Comparison of ENCODE assay signal across 8 mouse cellular contexts in genomic region chr1:180777660-180778402, GRCm38 (mm10). TPM values are rescaled to one million over a fixed set of nuclear protein-coding genes. Genes with fewer than 3 reads are reported as not detected.
A peak's percentile ranks its signal among the peaks of the same experiment; 100 is the strongest.
DNase-seq lines count a peak whose midpoint lies in the region; ATAC-seq lines count a peak whose summit lies in the region.

No protein-coding gene starts in this region.

- peak overlapping the region; percentile 94 for H3K4me3 ChIP-seq in megakaryocyte, embryonic 14.5 days (replicated peaks)

- ATAC-seq in inflammation-experienced regulatory T-cells, adult 6 months, result peak; percentile 78

- H3K27me3 ChIP-seq in megakaryocyte, embryonic 14.5 days (replicated peaks), result peaks cover 39% of the 10 kb centered on the region

- peaks cover 49% of the 10 kb centered on the region for H3K4me1 ChIP-seq in megakaryocyte, embryonic 14.5 days

- DNase-seq in adrenal gland, adult 18-20 months (ENCODE audit: low spot score in 2 of 2), result peak; percentile 75 to 86
- DNase-seq in embryo, embryonic 10.5 days (ENCODE audit: low spot score), result peak; percentile 95
- DNase-seq in gastrocnemius, postnatal 14 days, result peak; percentile 86
- DNase-seq in left cerebral cortex, adult 9 months (ENCODE audit: low spot score in 2 of 2), result peak; percentile 61 to 78
- peak; percentile 70 to 72 for DNase-seq in right cerebral cortex, adult 2 months (ENCODE audit: low spot score in 2 of 2)
- DNase-seq in urinary bladder, postnatal 10 days (ENCODE audit: low spot score), result peak; percentile 44

- H3K9me3 ChIP-seq in megakaryocyte, embryonic 14.5 days, result peaks cover 11% of the 10 kb centered on the region

- H3K36me3 ChIP-seq in megakaryocyte, embryonic 14.5 days (replicated peaks; ENCODE audit: low read length), result peaks cover 2% of the 10 kb centered on the region

- intact Hi-C loops in gastrocnemius, postnatal 14 days (cut with DNase I; ENCODE audit: low total_unique reads), result loop anchor here (5.0 kb wide), 1 partner anchor 34 kb away; the partner anchor contains the start of gene H3f3a

RNA-seq across cellular contexts. Expression of gene H3f3a, which starts 35.9 kb away (rescaled TPM):
- 100 to 1,000 TPM; 557 to 688 TPM for total RNA-seq in adrenal gland, adult 18-20 months (2021)
- total RNA-seq in gastrocnemius, postnatal 14 days (2021), result 100 to 1,000 TPM; 448 to 473 TPM
- polyA plus RNA-seq in inflammation-experienced regulatory T-cells, adult 6 months (2017; shearing (Covaris generic)), result 100 to 1,000 TPM; 553 to 843 (median 762) TPM
- polyA plus RNA-seq in megakaryocyte, embryonic 14.5 days (2012; ENCODE audit: insufficient read depth, low replicate concordance), result 752 and 2,061 TPM in 2 replicates

RNA-seq across cellular contexts. Expression of gene Acbd3, which starts 52.0 kb away (rescaled TPM):
- 10 to 100 TPM; 50.4 to 54.0 TPM for total RNA-seq in adrenal gland, adult 18-20 months (2021)
- total RNA-seq in gastrocnemius, postnatal 14 days (2021), result 10 to 100 TPM; 15.4 to 16.9 TPM
- 10 to 100 TPM; 10.9 to 14.4 (median 14.0) TPM for polyA plus RNA-seq in inflammation-experienced regulatory T-cells, adult 6 months (2017; shearing (Covaris generic))
- 1.4 and 3.6 TPM in 2 replicates for polyA plus RNA-seq in megakaryocyte, embryonic 14.5 days (2012; ENCODE audit: insufficient read depth, low replicate concordance)

Comparison
In these comparisons a context has a peak if more than half of its experiments do, and no peak if none do; other contexts are left out.
1. Peak in every context shown above with its lines: DNase-seq, ATAC-seq and H3K4me3 ChIP-seq.
2. DNase-seq: peak in every context shown above with its lines; median percentile 95 in embryo, embryonic 10.5 days; 86 in gastrocnemius, postnatal 14 days; 80 in adrenal gland, adult 18-20 months; 71 in right cerebral cortex, adult 2 months; 70 in left cerebral cortex, adult 9 months; 44 in urinary bladder, postnatal 10 days.